Mouse (Mus musculus) intestine, embryonic 16.5 days (tissue): ENCODE data around the gene Btc. TPM values are rescaled to one million over a fixed set of nuclear protein-coding genes. Genes with fewer than 3 reads are reported as not detected.

ENCODE experiments used
- ATAC-seq: fragments of 200-750 bp; cut with Nextera tagmentation; 2 replicates; pipeline ENCODE4 v1.8.0; 2017; ENCODE audit warnings: moderate TSS enrichment, moderate library complexity
- H3K27ac ChIP-seq: fragments of 300-500 bp; sonication (generic); 2 replicates; pipeline ENCODE4 v1.5.1; 2014; ENCODE audit warnings: mild to moderate bottlenecking, low read length
- H3K27me3 ChIP-seq: fragments of 300-500 bp; sonication (generic); replicated peaks from 2 replicates; pipeline ENCODE4 v1.6.1; 2014; ENCODE audit warnings: low read length, control low read depth, mixed read lengths; ENCODE audit not compliant: control insufficient read depth, insufficient read depth
- H3K36me3 ChIP-seq: fragments of 300-500 bp; sonication (generic); 2 replicates; pipeline ENCODE4 v1.6.1; 2014; ENCODE audit warnings: low read length, control low read depth; ENCODE audit not compliant: control insufficient read depth, insufficient read depth
- H3K4me1 ChIP-seq: fragments of 300-500 bp; sonication (generic); 2 replicates; pipeline ENCODE4 v1.6.1; 2014; ENCODE audit warnings: low read length, control low read depth, mixed read lengths; ENCODE audit not compliant: control insufficient read depth, insufficient read depth
- H3K4me2 ChIP-seq: fragments of 300-500 bp; sonication (generic); 2 replicates; pipeline ENCODE4 v1.6.1; 2014; ENCODE audit warnings: low read depth, low read length, control low read depth
- H3K4me3 ChIP-seq: fragments of 300-500 bp; sonication (generic); 2 replicates; pipeline ENCODE4 v1.5.1; 2014; ENCODE audit warnings: mild to moderate bottlenecking, low read length
- H3K9ac ChIP-seq: fragments of 300-500 bp; sonication (generic); 2 replicates; pipeline ENCODE4 v1.6.1; 2014; ENCODE audit warnings: low read depth, low read length
- H3K9me3 ChIP-seq: fragments of 300-500 bp; sonication (generic); 2 replicates; pipeline ENCODE4 v1.6.1; 2016; ENCODE audit warnings: low read length, control low read depth; ENCODE audit not compliant: control insufficient read depth
- WGBS: fragments of 180-500 bp; shearing (Covaris S2); extraction: QIAGEN DNeasy Blood & Tissue Kit; methylation state at CpG from one replicate; pipeline ENCODE4 v1.1.7; 2014; 5-methylcytosine and 5-hydroxymethylcytosine counted together
- polyA plus RNA-seq: library from polyadenylated mRNA; unstranded; fragments of >200 nt; fragmentation: Nextera tagmentation; extraction: Ambion mirVana; gene quantifications from 2 replicates; pipeline ENCODE4 v1.2.1, GENCODE M21; 2015

Btc gene
- polyA plus RNA-seq, 1 experiment from 2014 or later: 4.5 TPM

GRCm38 (mm10) chr5:91332079-91332865 lies 70.5 kb downstream of the Btc start:
- Histone ChIP-seq H3K9ac (no peak overlapping the region), H3K36me3 (no peaks in the 10 kb centered on the region), H3K4me2 (no peak overlapping the region), H3K27ac (no peak overlapping the region), H3K4me1 (no peaks in the 10 kb centered on the region), H3K9me3 (no peaks in the 10 kb centered on the region), H3K27me3 (no peaks in the 10 kb centered on the region), H3K4me3 (no peak overlapping the region)
- 50% methylated on average over 4 of the region's 4 CpGs for WGBS
- ATAC-seq: no peak

DNA sequence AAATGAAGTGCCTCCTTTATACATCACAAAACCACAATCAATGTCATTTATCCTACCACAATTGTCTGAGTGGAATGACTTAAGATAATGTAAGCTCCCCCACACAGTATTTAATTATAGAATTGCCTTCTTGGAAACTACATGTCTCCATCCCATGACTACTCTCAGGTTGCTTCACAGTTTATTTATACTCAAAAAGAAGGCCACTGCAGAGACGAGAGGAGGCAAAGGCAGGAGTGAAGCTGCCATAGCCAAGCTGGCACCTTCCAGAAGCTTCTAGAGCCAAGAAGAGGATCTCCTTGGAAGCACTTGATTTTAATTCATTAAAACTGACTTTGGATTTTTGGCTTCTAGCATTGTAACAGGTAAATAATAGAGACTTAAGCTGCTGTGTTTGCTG lies 81.0 kb downstream of the Btc start:
- Histone ChIP-seq H3K4me1 (no peaks in the 10 kb centered on the region), H3K4me2 (no peak overlapping the region), H3K9ac (no peak overlapping the region), H3K27ac (no peak overlapping the region), H3K9me3 (no peaks in the 10 kb centered on the region), H3K36me3 (no peaks in the 10 kb centered on the region), H3K27me3 (no peaks in the 10 kb centered on the region), H3K4me3 (no peak overlapping the region)
- 61% methylated on average over 1 of the region's 1 CpGs for WGBS
- ATAC-seq: no peak

- H3K27ac ChIP-seq: no peak overlapping the region
- no peaks in the 10 kb centered on the region for H3K4me1 ChIP-seq
- WGBS: 84% methylated on average over 4 of the region's 4 CpGs
- no peaks in the 10 kb centered on the region for H3K27me3 ChIP-seq
- H3K36me3 ChIP-seq: no peaks in the 10 kb centered on the region
- no peaks in the 10 kb centered on the region for H3K9me3 ChIP-seq
- H3K9ac ChIP-seq: no peak overlapping the region
- no peak for ATAC-seq
- H3K4me2 ChIP-seq: no peak overlapping the region
- no peak overlapping the region for H3K4me3 ChIP-seq
Observed at GRCm38 (mm10) chr5:91320348-91320747, 82.4 kb downstream of the Btc start.

DNA sequence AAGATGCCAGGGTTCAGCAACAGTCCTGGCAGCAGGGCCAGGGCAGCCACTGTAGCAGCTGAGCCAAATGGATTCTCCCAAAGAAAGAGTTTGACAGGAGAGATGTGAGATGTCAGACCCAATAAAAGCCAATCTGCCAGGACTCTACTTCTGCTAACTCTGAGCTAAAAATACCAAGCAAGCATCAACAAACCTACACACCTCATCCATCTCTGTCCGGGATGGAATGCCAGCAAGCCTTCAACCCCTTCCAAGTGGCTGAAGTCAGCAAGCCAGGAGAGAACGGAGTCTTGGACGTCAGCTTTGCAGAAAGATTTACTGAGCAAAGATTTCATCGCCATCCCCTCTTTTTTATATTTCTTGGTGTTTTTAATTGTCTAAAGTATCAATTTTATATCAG lies 88.8 kb downstream of the Btc start:
- Histone ChIP-seq H3K36me3 (no peaks in the 10 kb centered on the region), H3K27ac (no peak overlapping the region), H3K4me3 (no peak overlapping the region), H3K27me3 (no peaks in the 10 kb centered on the region), H3K4me1 (no peaks in the 10 kb centered on the region), H3K9ac (no peak overlapping the region), H3K9me3 (no peaks in the 10 kb centered on the region), H3K4me2 (no peak overlapping the region)
- no peak for ATAC-seq
- 52% methylated on average over 4 of the region's 4 CpGs for WGBS

DNA sequence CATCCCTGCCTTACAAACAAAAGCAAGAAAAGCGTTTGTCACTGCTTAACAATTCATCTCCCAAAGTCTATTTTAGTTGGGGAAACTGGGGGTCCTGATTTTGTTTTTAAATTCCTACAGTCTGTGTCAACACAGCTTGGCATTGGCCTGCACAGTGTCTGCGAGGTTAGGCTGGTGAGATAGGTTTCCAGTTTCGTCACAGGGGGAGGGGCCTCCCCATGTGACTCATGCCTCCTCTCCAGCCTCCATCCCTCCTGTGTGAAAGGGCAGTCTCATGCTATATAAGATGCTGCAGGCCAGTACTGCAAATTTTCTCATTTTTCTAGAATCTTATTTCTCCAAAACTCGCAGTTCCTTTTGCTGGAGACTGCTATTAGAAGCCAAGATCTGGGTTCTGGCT lies 91.0 kb downstream of the Btc start:
- Histone ChIP-seq H3K9me3 (no peaks in the 10 kb centered on the region), H3K27me3 (no peaks in the 10 kb centered on the region), H3K36me3 (no peaks in the 10 kb centered on the region), H3K4me3 (no peak overlapping the region), H3K27ac (no peak overlapping the region), H3K4me1 (no peaks in the 10 kb centered on the region), H3K9ac (no peak overlapping the region), H3K4me2 (no peak overlapping the region)
- no peak for ATAC-seq
- 33% methylated on average over 4 of the region's 4 CpGs for WGBS

DNA sequence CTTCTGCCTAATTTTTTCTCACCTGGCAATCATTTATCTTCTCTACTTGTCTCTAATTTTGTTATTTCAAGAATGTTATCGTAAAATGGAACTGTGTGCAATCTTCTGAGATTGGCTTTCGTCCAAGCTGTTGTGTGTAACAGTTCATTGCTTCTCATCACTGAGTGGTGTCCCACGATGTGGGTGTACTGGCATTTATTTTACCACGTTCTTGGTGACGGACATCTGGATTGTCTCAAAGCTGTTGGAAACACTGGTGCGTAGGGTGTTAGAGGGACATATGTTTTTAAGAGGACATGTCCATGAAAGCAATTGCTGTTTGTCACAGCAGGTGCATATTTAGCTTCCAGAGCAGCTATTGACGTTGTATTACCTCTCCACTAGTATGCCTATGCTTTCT lies 94.2 kb downstream of the Btc start:
- Histone ChIP-seq H3K27ac (no peak overlapping the region), H3K9me3 (no peaks in the 10 kb centered on the region), H3K4me3 (no peak overlapping the region), H3K9ac (no peak overlapping the region), H3K4me1 (no peaks in the 10 kb centered on the region), H3K27me3 (no peaks in the 10 kb centered on the region), H3K36me3 (no peaks in the 10 kb centered on the region), H3K4me2 (no peak overlapping the region)
- no peak for ATAC-seq
- WGBS: 60% methylated on average over 7 of the region's 7 CpGs

GRCm38 (mm10) chr5:91307907-91308306 lies 94.9 kb downstream of the Btc start:
- Histone ChIP-seq H3K27ac (no peak overlapping the region), H3K9ac (no peak overlapping the region), H3K4me2 (no peak overlapping the region), H3K9me3 (no peaks in the 10 kb centered on the region), H3K4me1 (no peaks in the 10 kb centered on the region), H3K27me3 (no peaks in the 10 kb centered on the region), H3K36me3 (no peaks in the 10 kb centered on the region), H3K4me3 (no peak overlapping the region)
- ATAC-seq: no peak
- WGBS: 3% methylated on average over 1 of the region's 1 CpGs

Other genes starting within 250 kb of the Btc start
- 20.2 and 20.8 TPM in 2 replicates for gene Parm1, start 114.6 kb upstream of the Btc start, polyA plus RNA-seq